Mouse (Mus musculus): Measurements from ENCODE around the gene Prdm13. TPM values are rescaled to one million over a fixed set of nuclear protein-coding genes. Genes with fewer than 3 reads are reported as not detected.
A peak's percentile ranks its signal among the peaks of the same experiment; 100 is the strongest.

The Prdm13 gene
- total RNA-seq (2018; cell fraction: chromatin; rRNA removed), result not detected
- not detected for total RNA-seq (2018; cell fraction: cytosol; rRNA removed)
- total RNA-seq (2018; cell fraction: nucleus; rRNA removed), result not detected
- not detected in 3 replicates for polyA plus RNA-seq (2018)

- 6% methylated on average over 38 of the region's 38 CpGs for WGBS (ENCODE audit: missing documents)
- Histone ChIP-seq H3K27ac (no peak within 1 kb of the TSS), H3K79me2 (ENCODE audit: inconsistent target) (no peaks in the 10 kb centered on the region), H3K36me3 (ENCODE audit: inconsistent target) (no peaks in the 10 kb centered on the region), H3K4me3 (ENCODE audit: inconsistent target) (no peak within 1 kb of the TSS)
These were observed at the start of gene Prdm13 for GRCm38 (mm10) chr4:21685595-21686091. TSS of gene Prdm13 (minus strand) at chr4:21685963.

- peak within 1 kb of the TSS; percentile 87 for H3K4me3 ChIP-seq (ENCODE audit: inconsistent target)
- WGBS (ENCODE audit: missing documents), result 2% methylated on average over 37 of the region's 37 CpGs
- H3K36me3 ChIP-seq (ENCODE audit: inconsistent target), result peaks cover under 1% of the 10 kb centered on the region; the same call in 1 of the 2 replicates
- peak within 1 kb of the TSS; percentile 48 for H3K27ac ChIP-seq
- H3K79me2 ChIP-seq (ENCODE audit: inconsistent target), result peaks cover 31% of the 10 kb centered on the region
These were observed 41.9 kb upstream of the Prdm13 start, which contains the start of gene Ccnc for GRCm38 (mm10) chr4:21727615-21728165. TSS of gene Ccnc (plus strand) at chr4:21727701.

- 2% methylated on average over 22 of the region's 22 CpGs for WGBS (ENCODE audit: missing documents)
- Histone ChIP-seq H3K27ac (peak overlapping the region; percentile 48), H3K4me3 (ENCODE audit: inconsistent target) (peak overlapping the region; percentile 87), H3K36me3 (ENCODE audit: inconsistent target) (no peaks in the 10 kb centered on the region), H3K79me2 (ENCODE audit: inconsistent target) (peaks cover 31% of the 10 kb centered on the region)
These were observed 41.3 kb upstream of the Prdm13 start for GRCm38 (mm10) chr4:21726912-21727614.

- WGBS (ENCODE audit: missing documents), result 71% methylated on average over 7 of the region's 7 CpGs
These were observed 37.1 kb upstream of the Prdm13 start for GRCm38 (mm10) chr4:21722752-21723334.

GRCm38 (mm10) chr4:21712147-21712546 is 26.4 kb upstream of the Prdm13 start:
- Histone ChIP-seq H3K36me3 (ENCODE audit: inconsistent target) (no peaks in the 10 kb centered on the region), H3K4me3 (ENCODE audit: inconsistent target) (no peak overlapping the region), H3K79me2 (ENCODE audit: inconsistent target) (no peaks in the 10 kb centered on the region), H3K27ac (no peak overlapping the region)
- 4% methylated on average over 13 of the region's 13 CpGs for WGBS (ENCODE audit: missing documents)

More at GRCm38 (mm10) chr4:21722752-21723334, 37.1 kb upstream of the Prdm13 start:
- Histone ChIP-seq H3K36me3 (ENCODE audit: inconsistent target) (no peaks in the 10 kb centered on the region), H3K27ac (no peak overlapping the region), H3K79me2 (ENCODE audit: inconsistent target) (peaks cover 3% of the 10 kb centered on the region), H3K4me3 (ENCODE audit: inconsistent target) (no peak overlapping the region)

- Histone ChIP-seq H3K27ac (no peak overlapping the region), H3K4me3 (ENCODE audit: inconsistent target) (no peak overlapping the region), H3K36me3 (ENCODE audit: inconsistent target) (no peaks in the 10 kb centered on the region), H3K79me2 (ENCODE audit: inconsistent target) (no peaks in the 10 kb centered on the region)
- WGBS (ENCODE audit: missing documents), result 53% methylated on average over 1 of the region's 1 CpGs
These were observed 19.3 kb upstream of the Prdm13 start for GRCm38 (mm10) chr4:21705046-21705445.

GRCm38 (mm10) chr4:21695638-21696254 is 10.0 kb upstream of the Prdm13 start:
- no peak overlapping the region for H3K27ac ChIP-seq
- no peaks in the 10 kb centered on the region for H3K79me2 ChIP-seq (ENCODE audit: inconsistent target)
- 31% methylated on average over 7 of the region's 7 CpGs for WGBS (ENCODE audit: missing documents)
- no peak overlapping the region for H3K4me3 ChIP-seq (ENCODE audit: inconsistent target)
- H3K36me3 ChIP-seq (ENCODE audit: inconsistent target), result no peaks in the 10 kb centered on the region

GRCm38 (mm10) chr4:21690221-21690620 is 4.5 kb upstream of the Prdm13 start:
- H3K4me3 ChIP-seq (ENCODE audit: inconsistent target), result no peak overlapping the region
- H3K79me2 ChIP-seq (ENCODE audit: inconsistent target), result no peaks in the 10 kb centered on the region
- 11% methylated on average over 7 of the region's 7 CpGs for WGBS (ENCODE audit: missing documents)
- H3K27ac ChIP-seq, result no peak overlapping the region
- H3K36me3 ChIP-seq (ENCODE audit: inconsistent target), result no peaks in the 10 kb centered on the region

GRCm38 (mm10) chr4:21689492-21689941 is 3.8 kb upstream of the Prdm13 start:
- 9% methylated on average over 18 of the region's 18 CpGs for WGBS (ENCODE audit: missing documents)
- no peaks in the 10 kb centered on the region for H3K36me3 ChIP-seq (ENCODE audit: inconsistent target)
- H3K27ac ChIP-seq, result no peak overlapping the region
- no peak overlapping the region for H3K4me3 ChIP-seq (ENCODE audit: inconsistent target)
- H3K79me2 ChIP-seq (ENCODE audit: inconsistent target), result no peaks in the 10 kb centered on the region

- Histone ChIP-seq H3K4me3 (ENCODE audit: inconsistent target) (no peak overlapping the region), H3K79me2 (ENCODE audit: inconsistent target) (no peaks in the 10 kb centered on the region), H3K27ac (no peak overlapping the region), H3K36me3 (ENCODE audit: inconsistent target) (no peaks in the 10 kb centered on the region)
- WGBS (ENCODE audit: missing documents), result 2% methylated on average over 64 of the region's 64 CpGs
These were observed 3.0 kb upstream of the Prdm13 start for GRCm38 (mm10) chr4:21688703-21689200.

GRCm38 (mm10) chr4:21687783-21688702 is 2.3 kb upstream of the Prdm13 start:
- H3K4me3 ChIP-seq (ENCODE audit: inconsistent target), result no peak overlapping the region
- no peaks in the 10 kb centered on the region for H3K36me3 ChIP-seq (ENCODE audit: inconsistent target)
- H3K79me2 ChIP-seq (ENCODE audit: inconsistent target), result no peaks in the 10 kb centered on the region
- H3K27ac ChIP-seq, result no peak overlapping the region
- WGBS (ENCODE audit: missing documents), result 9% methylated on average over 51 of the region's 51 CpGs

- 6% methylated on average over 5 of the region's 5 CpGs for WGBS (ENCODE audit: missing documents)
- Histone ChIP-seq H3K79me2 (ENCODE audit: inconsistent target) (no peaks in the 10 kb centered on the region), H3K27ac (no peak overlapping the region), H3K36me3 (ENCODE audit: inconsistent target) (no peaks in the 10 kb centered on the region), H3K4me3 (ENCODE audit: inconsistent target) (no peak overlapping the region)
These were observed 1.2 kb upstream of the Prdm13 start for GRCm38 (mm10) chr4:21686934-21687333.

- 18% methylated on average over 11 of the region's 11 CpGs for WGBS (ENCODE audit: missing documents)
- Histone ChIP-seq H3K36me3 (ENCODE audit: inconsistent target) (no peaks in the 10 kb centered on the region), H3K4me3 (ENCODE audit: inconsistent target) (no peak overlapping the region), H3K27ac (no peak overlapping the region), H3K79me2 (ENCODE audit: inconsistent target) (no peaks in the 10 kb centered on the region)
These were observed 653 bp upstream of the Prdm13 start for GRCm38 (mm10) chr4:21686416-21686815.

Data from macrophage (primary cell).